Mouse (Mus musculus) limb, embryonic 11.5 days (tissue): ENCODE data around the gene Gpr180. TPM values are rescaled to one million over a fixed set of nuclear protein-coding genes. Genes with fewer than 3 reads are reported as not detected.
"Not testable (repeated sequence)": the region's sequence is repeated elsewhere in the genome, so short reads cannot be mapped to it uniquely, and the experiment has no call there.

Experiments
- ATAC-seq: fragments of 200-750 bp; cut with Nextera tagmentation; 2 replicates; pipeline ENCODE4 v1.8.0; 2017; ENCODE audit warnings: low read depth; ENCODE audit not compliant: insufficient number of reproducible peaks, low FRiP score, low TSS enrichment
- DNase-seq: peaks from one replicate; pipeline ENCODE4 v3.0.0-alpha.2; 2015; ENCODE audit warnings: low spot score
- H3K27ac ChIP-seq: fragments of 300-500 bp; sonication (generic); replicated peaks from 2 replicates; pipeline ENCODE4 v1.5.1; 2014; ENCODE audit warnings: low read depth, mild to moderate bottlenecking, low read length
- H3K27me3 ChIP-seq: fragments of 300-500 bp; sonication (generic); 2 replicates; pipeline ENCODE4 v1.6.1; 2014; ENCODE audit warnings: mild to moderate bottlenecking, low read length, mixed read lengths; ENCODE audit not compliant: control insufficient read depth, insufficient read depth
- H3K36me3 ChIP-seq: fragments of 300-500 bp; sonication (generic); 2 replicates; pipeline ENCODE4 v1.6.1; 2014; ENCODE audit warnings: mild to moderate bottlenecking, low read length, moderate library complexity, mixed read lengths; ENCODE audit not compliant: control insufficient read depth, insufficient read depth
- H3K4me1 ChIP-seq: fragments of 300-500 bp; sonication (generic); 2 replicates; pipeline ENCODE4 v1.6.1; 2014; ENCODE audit warnings: low read length, mixed read lengths; ENCODE audit not compliant: control insufficient read depth, insufficient read depth
- H3K4me2 ChIP-seq: fragments of 300-500 bp; sonication (generic); 2 replicates; pipeline ENCODE4 v1.6.1; 2014; ENCODE audit warnings: low read depth, mild to moderate bottlenecking, moderate library complexity; ENCODE audit not compliant: severe bottlenecking
- H3K4me3 ChIP-seq: fragments of 300-500 bp; sonication (generic); 2 replicates; pipeline ENCODE4 v1.5.1; 2014; ENCODE audit warnings: low read depth, low read length
- H3K9ac ChIP-seq: fragments of 300-500 bp; sonication (generic); 2 replicates; pipeline ENCODE4 v1.6.1; 2014; ENCODE audit warnings: mild to moderate bottlenecking, low read length
- H3K9me3 ChIP-seq: fragments of 300-500 bp; sonication (generic); 2 replicates; pipeline ENCODE4 v1.6.1; 2016; ENCODE audit warnings: low read length; ENCODE audit not compliant: control insufficient read depth
- WGBS: fragments of 180-500 bp; shearing (Covaris S2); extraction: QIAGEN DNeasy Blood & Tissue Kit; methylation state at CpG from one replicate; pipeline ENCODE4 v1.1.7; 2014; 5-methylcytosine and 5-hydroxymethylcytosine counted together
- polyA plus RNA-seq: library from polyadenylated mRNA; unstranded; fragments of >200 nt; fragmentation: Nextera tagmentation; extraction: Ambion mirVana; gene quantifications from 2 replicates; pipeline ENCODE4 v1.2.1, GENCODE M21; 2014

Gene Gpr180
- polyA plus RNA-seq = 50.0 and 53.3 TPM in 2 replicates

- Histone ChIP-seq H3K9ac (peak within 1 kb of the TSS; percentile 82), H3K4me1 (no peaks in the 10 kb centered on the region), H3K4me2 (peak within 1 kb of the TSS; percentile 68), H3K27me3 (no peaks in the 10 kb centered on the region), H3K36me3 (peaks cover 9% of the 10 kb centered on the region; the same call in 1 of the 2 replicates), H3K9me3 (no peaks in the 10 kb centered on the region), H3K4me3 (peak within 1 kb of the TSS; percentile 77), H3K27ac (no peak within 1 kb of the TSS)
- DNase-seq (peak; percentile 99), ATAC-seq (peak; percentile 97)
- WGBS = under 1% methylated on average over 63 of the region's 77 CpGs
Measured at GRCm38 (mm10) chr14:118136744-118137452, at the start of gene Gpr180. Gene Gpr180 (plus strand): TSS chr14:118137158.

DNA sequence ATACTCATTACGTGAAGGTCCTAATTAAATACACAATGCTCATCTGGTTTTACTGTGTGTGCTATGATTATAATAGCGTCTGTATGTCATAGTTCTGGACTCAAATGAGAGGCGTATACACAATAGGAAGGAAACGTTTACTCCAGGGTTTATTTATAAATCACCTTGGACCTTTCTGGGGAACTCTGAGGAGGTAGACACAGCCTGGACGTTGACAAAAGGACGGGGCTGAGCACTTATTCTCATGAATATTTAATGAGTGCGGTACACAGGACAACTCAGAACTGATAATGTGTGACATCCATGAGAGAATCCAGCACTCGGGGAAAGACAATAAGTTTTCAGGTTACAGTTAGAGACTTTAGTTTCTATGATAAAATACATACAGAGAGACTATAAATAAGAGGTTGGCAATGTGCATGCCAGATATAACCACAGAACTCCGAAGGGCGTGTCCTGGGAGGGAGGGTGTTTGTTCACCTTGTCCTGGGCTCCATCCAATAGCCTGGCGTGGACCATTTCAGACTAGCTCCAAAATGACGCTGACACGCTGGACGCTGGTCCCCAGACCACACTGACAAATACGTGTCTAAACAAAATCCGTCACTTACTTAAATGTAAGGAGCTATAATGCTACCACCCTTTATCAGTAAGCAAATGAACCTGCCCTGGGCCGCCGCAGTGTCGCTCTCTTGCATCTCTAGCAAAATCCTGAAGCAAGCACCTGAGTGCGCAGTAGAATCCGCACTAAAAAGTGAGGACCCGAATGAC is 48.3 kb upstream of the Gpr180 start:
- H3K27me3 ChIP-seq = no peaks in the 10 kb centered on the region
- 0 out of 2 replicates have a peak, but pooled peaks cover 3% of the 10 kb centered on the region for H3K4me1 ChIP-seq
- H3K36me3 ChIP-seq = no peaks in the 10 kb centered on the region
- H3K4me3 ChIP-seq = peak overlapping the region; percentile 58
- H3K9ac ChIP-seq = peak overlapping the region; percentile 55
- peak overlapping the region; percentile 62 for H3K4me2 ChIP-seq
- DNase-seq = no peak
- H3K27ac ChIP-seq = no peak overlapping the region
- peak; percentile 40; the same call in 1 of the 2 replicates for ATAC-seq
- WGBS = 15% methylated on average over 22 of the region's 22 CpGs
- no peaks in the 10 kb centered on the region for H3K9me3 ChIP-seq

DNA sequence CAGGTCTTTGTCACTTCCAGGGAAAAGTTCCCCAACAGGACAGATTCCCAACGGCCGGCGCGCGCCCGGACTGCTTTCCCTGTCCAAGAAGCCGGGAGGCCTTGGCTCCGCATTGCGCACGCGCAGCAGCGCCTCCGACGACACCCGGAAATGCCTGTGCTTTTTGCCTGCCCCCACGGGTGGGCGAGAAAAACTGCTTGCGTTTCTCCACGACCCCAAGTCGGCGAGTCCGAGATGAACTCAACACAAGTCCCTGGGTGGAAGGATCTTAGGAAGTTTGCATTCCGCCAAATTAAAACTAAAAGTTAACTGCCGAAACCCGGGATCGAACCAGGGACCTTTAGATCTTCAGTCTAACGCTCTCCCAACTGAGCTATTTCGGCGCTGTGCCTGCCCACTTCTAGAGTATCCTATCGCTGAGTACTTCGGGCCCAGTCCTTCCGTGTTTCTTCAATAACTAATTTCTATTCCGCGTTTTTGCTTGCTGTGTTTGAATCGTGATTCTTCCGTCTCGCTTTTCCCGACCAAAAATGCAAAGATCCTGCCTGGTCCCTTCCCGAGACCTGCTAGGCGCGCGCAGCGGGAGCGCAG is 47.6 kb upstream of the Gpr180 start:
- Histone ChIP-seq H3K36me3 (no peaks in the 10 kb centered on the region), H3K9me3 (no peaks in the 10 kb centered on the region), H3K4me3 (peak overlapping the region; percentile 58), H3K27ac (no peak overlapping the region), H3K9ac (peak overlapping the region; percentile 55), H3K4me2 (peak overlapping the region; percentile 62), H3K27me3 (no peaks in the 10 kb centered on the region), H3K4me1 (0 out of 2 replicates have a peak, but pooled peaks cover 3% of the 10 kb centered on the region)
- under 1% methylated on average over 44 of the region's 44 CpGs for WGBS
- DNase-seq = peak; percentile 93
- peak; percentile 74 for ATAC-seq

DNA sequence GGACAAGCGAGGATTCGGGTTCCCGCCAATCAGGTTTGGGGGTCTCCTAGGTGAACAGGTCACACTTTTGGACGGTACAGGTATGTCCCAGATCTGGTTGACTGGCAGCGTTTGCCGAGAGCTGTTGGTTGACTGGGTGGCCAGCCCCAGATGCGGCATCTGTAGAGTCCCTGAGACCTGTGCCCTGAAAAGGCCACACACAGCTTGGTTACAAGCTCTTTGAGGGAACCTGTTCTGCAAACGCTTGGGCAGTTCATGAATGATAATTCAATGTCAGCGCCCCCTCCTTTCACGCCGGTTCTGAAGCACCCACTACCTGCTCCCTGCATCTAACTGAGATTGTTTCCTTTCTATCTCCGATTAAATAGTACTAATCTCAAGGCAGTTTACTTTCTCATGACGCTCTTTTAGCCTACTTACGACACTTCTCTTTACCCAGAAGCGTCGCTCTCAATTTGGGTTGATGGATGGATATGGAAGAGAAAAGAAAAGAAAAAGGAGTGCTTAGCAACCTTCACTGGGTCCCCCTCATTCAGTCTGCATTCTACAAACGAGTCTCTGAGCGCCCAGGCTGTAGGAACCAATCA is 47.1 kb upstream of the Gpr180 start:
- no peak overlapping the region for H3K27ac ChIP-seq
- H3K9ac ChIP-seq = peak overlapping the region; percentile 55; the same call in 1 of the 2 replicates

GRCm38 (mm10) chr14:118098265-118098664 is 38.7 kb upstream of the Gpr180 start:
- Histone ChIP-seq H3K4me3 (no peak overlapping the region), H3K4me1 (no peaks in the 10 kb centered on the region), H3K9ac (no peak overlapping the region), H3K36me3 (no peaks in the 10 kb centered on the region), H3K27ac (no peak overlapping the region), H3K27me3 (no peaks in the 10 kb centered on the region), H3K4me2 (no peak overlapping the region), H3K9me3 (no peaks in the 10 kb centered on the region)
- ATAC-seq (no peak), DNase-seq (no peak)
- WGBS = 78% methylated on average over 2 of the region's 2 CpGs

More for the DNA sequence above, 47.1 kb upstream of the Gpr180 start:
- H3K4me2 ChIP-seq = peak overlapping the region; percentile 62
- no peaks in the 10 kb centered on the region for H3K36me3 ChIP-seq
- DNase-seq (peak; percentile 23), ATAC-seq (peak; percentile 49; the same call in 1 of the 2 replicates)
- H3K4me1 ChIP-seq = 0 out of 2 replicates have a peak, but pooled peaks cover 3% of the 10 kb centered on the region
- H3K4me3 ChIP-seq = peak overlapping the region; percentile 58
- WGBS = 2% methylated on average over 18 of the region's 18 CpGs
- H3K27me3 ChIP-seq = no peaks in the 10 kb centered on the region
- H3K9me3 ChIP-seq = no peaks in the 10 kb centered on the region

- no peak overlapping the region for H3K4me2 ChIP-seq
- H3K36me3 ChIP-seq = no peaks in the 10 kb centered on the region
- H3K27me3 ChIP-seq = no peaks in the 10 kb centered on the region
- H3K4me1 ChIP-seq = no peaks in the 10 kb centered on the region
- H3K9ac ChIP-seq = no peak overlapping the region
- 78% methylated on average over 14 of the region's 14 CpGs for WGBS
- DNase-seq = no peak
- no peak overlapping the region for H3K27ac ChIP-seq
- H3K4me3 ChIP-seq = no peak overlapping the region
- no peaks in the 10 kb centered on the region for H3K9me3 ChIP-seq
- no peak for ATAC-seq
Measured at GRCm38 (mm10) chr14:118101227-118101990, 35.5 kb upstream of the Gpr180 start.

DNA sequence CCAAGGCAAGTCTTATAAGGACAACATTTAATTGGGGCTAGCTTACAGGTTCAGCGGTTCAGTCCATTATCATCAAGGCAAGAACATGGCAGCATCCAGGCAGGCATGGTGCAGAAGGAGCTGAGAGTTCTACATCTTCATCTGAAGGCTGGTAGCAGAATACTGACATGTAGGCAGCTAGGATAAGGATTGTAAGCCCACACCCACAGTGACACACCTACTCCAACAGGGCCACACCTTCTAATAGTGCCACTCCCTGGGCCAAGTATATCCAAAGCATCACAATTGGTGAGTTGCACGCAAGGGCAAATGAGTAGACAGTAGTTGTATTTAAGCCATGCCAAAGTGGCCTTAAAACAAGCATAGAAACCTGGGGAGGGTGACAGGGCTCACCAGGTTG is 29.5 kb upstream of the Gpr180 start:
- H3K27ac ChIP-seq, H3K4me1 ChIP-seq, H3K4me2 ChIP-seq, H3K9me3 ChIP-seq, DNase-seq, H3K27me3 ChIP-seq, H3K9ac ChIP-seq, H3K4me3 ChIP-seq, ATAC-seq, H3K36me3 ChIP-seq: not testable (repeated sequence)
- 95% methylated on average over 2 of the region's 2 CpGs for WGBS
